Mouse (Mus musculus) cerebellum, postnatal 25 days (tissue): ENCODE measurements around the gene Apopt1.
"Not testable (repeated sequence)": the region's sequence is repeated elsewhere in the genome, so short reads cannot be mapped to it uniquely, and the experiment has no call there.

Experiments
- DNase-seq, 2 experiments: peaks; one replicate each; pipeline ENCODE4 v3.0.0; 2021; ENCODE audit warnings: mixed read lengths in 2 of 2

The Apopt1 gene

DNA sequence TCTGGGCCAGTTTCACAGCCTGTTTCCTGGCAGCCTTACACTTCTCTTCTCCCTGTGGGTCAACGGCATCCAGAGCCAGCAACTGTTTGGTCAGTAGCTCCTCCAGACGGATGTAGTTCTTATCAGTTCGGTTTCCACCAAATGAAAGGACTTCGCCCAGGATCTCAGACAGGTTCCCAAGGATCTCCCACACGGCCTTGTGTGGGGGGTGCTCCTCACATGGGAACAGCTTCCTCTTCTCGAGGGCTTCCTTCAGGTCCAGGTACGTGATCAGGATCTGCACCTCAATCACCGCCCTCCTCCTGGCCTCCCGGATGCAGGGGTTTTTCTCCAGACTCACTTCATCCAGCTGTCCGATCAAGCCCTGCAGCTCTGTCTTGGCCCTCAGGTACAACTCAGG lies 3.0 kb upstream of the Apopt1 start:
- no peak for DNase-seq

DNA sequence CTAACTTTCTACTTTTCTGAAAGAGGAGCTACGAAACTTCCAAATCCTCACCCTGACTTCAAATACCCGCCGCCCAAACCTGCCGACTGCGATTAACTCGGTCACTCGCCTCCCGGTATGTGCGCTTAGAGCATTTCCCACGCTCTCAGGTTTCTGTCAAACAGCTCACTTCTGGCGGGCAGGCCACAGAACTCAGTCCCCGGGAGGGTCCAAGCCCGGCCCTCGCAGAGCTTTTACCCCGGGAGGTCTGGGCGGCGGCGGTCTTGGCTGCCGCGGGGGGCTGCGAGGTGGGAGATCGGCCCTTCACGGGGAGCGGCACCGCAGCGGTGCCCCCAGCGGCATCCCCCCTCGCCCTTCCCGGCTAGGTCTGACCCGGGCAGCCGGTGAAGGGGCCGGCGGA lies 585 bp upstream of the Apopt1 start:
- DNase-seq: no peak

DNA sequence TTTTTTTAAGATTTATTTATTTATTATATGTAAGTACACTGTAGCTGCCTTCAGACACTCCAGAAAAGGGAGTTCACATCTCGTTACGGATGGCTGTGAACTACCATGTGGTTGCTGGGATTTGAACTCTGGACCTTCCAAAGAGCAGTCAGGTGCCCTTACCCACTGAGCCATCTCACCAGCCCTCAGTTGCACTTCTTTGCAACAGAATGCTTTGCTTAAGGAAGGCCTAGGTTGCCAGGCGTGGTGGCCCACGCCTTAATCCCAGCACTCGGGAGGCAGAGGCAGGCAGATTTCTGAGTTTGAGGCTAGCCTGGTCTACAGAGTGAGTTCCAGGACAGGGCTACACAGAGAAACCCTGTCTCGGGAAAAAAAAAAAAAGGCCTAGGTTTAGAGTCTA lies 819 bp downstream of the Apopt1 start:
- not testable (repeated sequence) for DNase-seq

DNA sequence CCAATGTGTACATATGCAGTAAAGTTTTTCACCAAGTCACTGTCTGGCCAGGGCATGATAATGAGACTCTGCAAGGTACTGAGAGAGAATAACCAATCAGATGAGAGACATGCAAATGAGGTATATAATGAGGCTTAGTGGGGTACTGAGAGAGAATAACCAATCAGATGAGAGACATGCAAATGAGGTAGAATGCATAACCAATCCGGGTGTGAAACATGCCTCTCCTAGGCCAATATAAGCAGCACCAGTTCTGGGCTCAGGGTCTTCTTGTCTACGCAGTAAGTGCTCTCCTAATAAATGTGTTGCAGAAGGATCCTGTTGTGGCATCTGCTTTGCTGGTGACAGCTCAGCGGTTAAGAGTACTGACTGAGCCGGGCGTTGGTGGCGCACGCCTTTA lies 3.4 kb downstream of the Apopt1 start:
- no peak for DNase-seq

DNA sequence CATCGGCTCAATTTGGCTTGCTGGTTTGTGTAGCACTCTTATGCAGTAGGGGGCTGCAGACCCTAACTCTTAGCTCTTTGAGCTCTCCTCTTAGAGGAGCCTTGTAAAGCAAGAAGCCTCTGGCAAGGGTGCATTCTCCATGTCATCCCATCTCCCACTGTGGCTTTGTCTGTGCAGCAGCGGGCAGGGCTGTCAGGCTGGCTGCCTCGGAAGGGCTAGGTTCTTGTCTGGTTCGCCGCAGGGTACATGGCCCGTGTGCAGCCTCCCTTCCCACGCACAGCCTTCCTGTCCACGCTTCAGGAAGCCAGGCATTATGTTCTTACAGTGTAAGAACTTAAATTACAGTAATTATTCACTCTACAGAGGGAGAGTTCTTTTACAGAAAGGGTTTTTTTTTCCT lies 5.6 kb downstream of the Apopt1 start:
- peak; percentile 81 to 82 for DNase-seq

DNA sequence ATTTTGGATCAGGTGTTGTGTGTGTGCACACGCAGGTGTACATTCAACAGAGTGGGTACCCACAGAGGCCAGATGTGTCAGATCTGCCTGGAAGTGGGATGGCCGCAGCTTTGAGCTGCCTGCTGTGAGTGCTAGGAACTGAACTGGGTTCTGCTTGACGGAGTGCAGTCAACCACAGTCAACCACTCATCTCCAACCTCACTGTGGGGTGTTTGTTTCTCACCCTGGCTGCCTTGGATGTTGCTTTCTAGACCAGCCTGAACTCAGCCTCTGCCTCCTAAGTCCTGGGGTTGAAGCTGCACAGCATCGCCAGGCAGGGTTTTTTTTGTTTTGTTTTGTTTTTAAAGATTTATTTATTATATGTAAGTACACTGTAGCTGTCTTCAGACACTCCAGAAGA lies 7.2 kb downstream of the Apopt1 start:
- no peak for DNase-seq

DNA sequence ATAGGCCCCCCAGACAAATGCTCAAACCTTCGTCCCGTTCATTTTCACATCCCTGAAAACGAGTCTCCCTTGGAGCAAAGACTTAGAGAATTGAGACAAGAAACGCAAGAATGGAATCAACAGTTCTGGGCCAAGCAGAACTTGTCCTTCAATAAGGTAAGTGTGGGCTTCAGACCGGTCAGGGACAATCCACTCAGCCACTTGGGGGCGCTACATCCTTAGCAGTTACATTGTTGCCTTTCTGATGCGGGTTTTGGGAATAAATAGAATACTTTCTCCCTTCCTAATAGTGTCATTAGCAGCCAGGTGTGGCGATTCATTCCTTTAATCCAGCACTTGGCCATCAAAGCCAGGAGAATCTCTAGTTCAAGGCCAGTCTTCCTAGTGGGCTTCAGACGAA lies 9.6 kb downstream of the Apopt1 start:
- peak; percentile 66 to 86 for DNase-seq

DNA sequence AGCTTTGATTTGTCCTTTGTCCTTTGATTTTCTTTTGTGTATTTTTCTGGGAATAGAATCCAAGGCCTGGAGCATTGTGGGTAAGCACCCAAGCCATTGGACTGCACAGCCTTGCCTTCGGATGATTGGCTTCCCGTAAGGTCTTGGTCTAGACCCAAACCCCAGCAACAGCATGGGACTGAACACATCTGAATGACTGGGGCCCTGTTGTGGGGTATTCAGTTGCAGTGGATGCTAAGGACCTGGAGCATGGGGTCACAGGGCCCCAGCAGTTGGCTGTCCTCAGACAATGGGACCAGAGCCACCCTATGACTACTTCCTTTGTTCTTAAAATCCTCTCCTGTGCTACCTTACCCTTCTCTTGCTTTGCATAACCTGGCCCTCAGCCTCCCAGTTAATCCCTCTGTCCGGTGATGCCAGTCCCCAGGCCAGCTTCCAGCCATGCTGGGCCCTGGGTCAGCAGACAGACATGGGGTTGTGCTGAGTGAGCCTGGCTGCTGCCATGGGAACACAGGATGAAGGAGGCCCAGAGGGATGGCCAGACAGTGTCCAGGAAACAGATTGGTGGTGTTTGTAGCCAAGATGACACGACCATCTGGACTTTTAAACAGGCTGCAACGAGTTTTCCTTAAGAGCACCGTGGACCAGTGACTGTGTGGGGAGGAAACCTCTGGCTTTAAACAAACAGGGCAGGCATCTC lies 11.7 kb downstream of the Apopt1 start:
- peak; percentile 79 to 82 for DNase-seq

DNA sequence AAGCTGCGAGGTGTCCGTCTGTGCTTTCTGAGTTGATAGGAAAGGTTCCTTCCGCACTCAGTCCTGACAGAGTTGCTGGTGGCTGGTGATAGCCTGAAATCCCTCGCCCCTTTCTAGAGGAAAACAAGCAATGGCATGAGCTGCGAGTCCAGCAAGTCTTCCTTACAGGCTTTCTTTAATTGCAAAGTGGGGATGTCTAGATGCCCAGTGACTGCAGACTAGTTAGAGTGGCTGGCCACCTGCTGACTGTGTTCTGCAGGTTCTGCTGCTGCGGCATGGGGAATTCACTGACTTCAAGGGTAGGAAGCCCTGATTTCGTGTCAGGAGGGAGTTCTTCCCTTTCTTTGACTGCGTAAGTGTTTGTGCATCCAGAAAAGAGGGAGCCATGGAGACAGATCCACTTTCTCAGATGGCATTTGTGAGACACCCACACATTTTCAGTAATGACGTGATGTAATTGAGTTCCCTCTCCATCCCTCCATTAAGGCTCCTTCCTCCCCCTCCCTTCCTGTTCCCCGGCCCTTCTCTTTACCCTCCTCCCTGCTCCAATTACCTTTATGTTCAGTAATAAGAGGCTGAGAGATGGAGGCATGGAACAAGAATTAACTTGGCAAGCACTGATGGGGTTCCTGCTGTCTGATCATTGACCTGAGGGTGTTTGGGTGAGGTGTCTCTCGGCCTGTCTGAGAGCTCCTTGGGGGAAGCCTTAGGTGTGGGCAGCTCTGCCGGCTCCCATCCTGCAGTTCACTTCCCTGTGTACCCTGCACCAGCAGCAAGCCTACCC lies 12.5 kb downstream of the Apopt1 start:
- peak; percentile 48 to 59 for DNase-seq

DNA sequence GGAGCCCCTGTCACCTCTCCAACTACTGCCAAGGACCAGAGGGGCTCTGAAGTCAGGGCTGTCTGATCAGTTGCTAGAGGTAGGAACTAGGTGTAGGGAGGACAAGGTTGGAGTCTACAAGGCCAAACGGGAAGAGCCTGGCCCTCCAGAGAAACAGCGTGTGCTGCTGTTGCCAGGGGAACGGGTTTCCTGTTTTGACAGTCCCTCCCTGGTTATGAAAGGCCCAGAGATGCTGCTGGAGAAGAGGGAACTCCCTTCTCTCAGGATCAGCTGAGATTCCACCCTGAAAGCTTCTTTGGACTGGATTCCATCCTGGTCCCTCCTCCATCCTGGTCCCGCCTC lies 13.0 kb downstream of the Apopt1 start:
- peak; percentile 42 to 56 for DNase-seq

DNA sequence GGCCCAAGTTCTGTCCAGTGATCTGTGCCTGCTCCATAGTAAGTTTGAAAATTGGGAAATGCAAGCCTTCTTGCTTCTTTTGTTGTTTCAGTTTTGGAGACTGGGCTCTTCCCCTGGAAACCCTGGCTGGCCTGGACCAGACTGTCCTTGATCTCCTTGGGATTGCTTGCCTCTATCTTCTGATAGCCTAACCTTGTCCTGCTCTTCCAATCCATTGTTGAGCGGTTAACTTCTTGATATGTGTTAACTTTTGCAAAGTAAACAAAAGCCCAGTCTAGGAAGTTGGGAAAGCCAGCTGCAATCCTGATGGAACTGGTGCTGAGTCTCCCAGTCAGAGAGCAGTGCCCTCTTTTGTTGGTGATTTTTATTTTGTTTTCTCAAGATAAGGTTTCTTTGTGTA lies 14.9 kb downstream of the Apopt1 start:
- DNase-seq: no peak

DNA sequence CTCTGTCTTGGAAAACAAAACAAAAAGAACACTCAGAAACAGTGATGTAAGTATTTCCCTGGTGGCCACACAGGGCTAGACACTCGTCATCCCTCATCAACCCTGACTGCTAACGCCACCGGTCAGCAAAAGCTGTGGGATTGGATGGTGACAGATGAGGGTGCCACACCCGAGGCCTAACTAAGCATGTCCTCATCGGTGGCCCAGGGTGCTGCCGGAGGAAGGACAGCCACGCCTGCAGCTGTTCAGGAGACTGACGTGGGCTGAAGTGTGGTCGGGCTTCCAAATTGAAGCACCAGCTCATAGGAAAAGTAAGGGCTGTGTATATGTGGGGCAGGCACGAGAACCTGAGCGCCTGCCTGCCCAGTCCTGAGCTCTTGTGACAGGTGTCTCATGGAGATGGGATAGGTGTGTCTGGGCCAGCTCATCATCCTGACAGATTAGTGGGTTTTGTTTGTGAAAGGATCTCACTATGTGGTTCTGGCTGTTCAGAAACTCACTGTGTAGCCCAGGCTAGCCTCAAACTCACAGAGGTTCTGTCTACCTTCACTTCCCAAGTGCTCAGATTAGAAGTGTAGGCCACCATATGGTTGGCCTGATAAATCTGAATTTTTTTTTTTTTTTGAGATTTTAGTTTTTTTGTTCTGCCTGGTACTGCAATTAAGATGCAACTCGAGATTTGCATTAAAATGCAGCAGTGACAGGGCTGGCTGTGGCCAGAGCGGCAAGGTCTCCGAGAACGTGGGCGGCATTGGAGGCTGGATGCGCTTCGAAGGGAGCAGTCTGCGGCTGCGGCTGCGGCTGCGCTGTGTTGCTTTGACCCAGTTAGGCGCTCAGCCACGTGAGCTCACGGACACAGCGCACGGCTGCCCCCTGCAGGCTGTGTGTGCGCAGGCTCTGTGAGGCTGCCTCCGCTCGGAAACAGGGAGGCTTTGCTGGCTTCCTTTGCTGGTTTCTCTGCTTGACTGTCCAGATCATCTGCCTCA lies 19.1 kb downstream of the Apopt1 start:
- peak; percentile 95 to 97 for DNase-seq

DNA sequence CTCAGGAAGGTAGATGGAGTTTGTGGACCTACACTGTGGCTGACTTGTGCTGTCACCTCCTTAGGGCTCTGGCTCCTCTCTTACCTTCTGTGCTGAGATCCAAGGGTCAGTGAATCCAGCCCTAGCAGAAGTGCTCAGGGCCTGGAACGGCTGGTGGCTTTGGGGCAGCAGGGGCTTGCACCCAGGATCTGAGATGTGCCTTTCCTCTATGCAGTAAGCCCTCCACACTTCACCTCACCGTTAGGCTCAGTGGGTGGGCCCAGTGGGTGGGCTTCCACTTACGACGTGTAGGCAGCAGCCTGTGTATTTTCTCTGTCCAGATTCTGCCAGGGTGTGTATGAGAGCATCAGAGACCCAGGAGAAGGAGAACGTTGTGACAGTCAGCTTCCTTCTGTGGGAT lies 19.9 kb downstream of the Apopt1 start:
- peak in 1 of 2 experiments; percentile 58 for DNase-seq

DNA sequence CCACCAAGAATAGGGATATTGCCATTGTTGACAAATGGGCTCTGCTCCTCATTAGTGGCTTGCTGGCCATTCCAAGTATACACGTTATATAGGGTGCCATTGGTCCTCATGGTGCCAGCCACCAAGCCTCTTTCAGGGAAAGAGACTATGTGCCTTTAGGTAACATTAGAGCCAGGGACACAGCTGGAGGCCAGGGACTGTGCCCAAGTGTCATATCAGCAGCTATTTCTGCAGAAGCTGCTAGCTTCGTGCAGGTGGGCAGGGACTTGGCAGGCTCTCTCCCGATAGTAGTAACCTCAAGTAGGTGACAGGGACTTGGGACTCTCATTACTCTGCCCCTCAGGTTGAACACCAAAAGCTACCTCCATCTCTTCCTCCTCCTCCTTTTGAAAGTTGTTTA lies 21.9 kb downstream of the Apopt1 start:
- peak in 1 of 2 experiments; percentile 57 for DNase-seq

DNA sequence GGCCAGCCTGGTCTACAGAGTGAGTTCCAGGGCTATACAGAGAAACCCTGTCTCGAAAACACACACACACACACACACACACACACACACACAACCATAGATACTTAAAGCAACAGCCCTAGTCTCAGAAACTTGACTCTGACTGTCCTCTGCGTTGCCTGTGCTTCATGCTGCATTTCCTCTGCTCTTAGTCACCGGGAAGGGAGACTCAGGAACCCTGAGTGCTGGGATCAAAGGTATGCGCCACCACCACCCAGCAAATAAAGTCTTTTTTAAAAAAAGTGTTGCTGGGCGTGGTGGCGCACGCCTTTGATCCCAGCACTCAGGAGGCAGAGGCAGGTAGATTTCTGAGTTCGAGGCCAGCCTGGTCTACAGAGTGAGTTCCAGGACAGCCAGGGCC lies 23.6 kb downstream of the Apopt1 start:
- not testable (repeated sequence) for DNase-seq

DNA sequence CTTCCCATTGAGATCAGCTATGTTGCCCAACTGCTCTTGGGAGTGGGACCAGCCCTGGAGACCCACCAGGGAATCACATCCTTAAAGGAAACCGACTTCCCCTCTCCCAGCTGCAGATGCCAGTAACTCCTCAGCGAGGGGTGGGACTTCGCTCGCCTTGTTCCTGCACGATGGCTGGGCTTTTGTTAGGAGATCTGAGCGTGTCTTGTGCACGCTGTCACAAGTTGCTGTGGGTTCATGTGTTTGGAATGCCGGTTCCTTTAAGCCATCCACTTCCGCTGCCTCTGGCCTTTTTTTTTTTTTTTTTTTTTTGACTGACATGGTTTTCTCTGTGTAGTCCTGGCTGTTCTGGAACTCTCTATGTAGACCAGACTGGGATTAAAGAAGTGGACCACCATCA lies 24.3 kb downstream of the Apopt1 start:
- no peak for DNase-seq

DNA sequence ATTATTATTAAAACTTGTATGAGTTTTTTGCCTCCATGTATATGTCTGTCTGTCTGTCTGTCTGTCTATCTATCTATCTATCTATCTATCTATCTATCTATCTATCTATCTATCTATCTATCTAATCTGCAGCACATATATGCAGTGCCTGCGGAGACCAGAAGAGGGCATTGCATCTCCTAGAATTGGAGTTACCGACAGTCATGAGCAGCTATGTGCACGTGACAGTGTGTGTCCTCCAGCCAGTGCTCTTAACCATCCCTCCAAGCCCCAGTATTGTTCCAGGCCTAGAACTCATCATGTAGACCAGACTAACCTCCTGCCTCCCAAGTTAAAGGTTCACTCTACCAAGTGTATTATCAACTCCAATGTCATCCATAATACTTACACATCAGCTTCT lies 25.7 kb downstream of the Apopt1 start:
- DNase-seq: peak; percentile 80 to 87

DNA sequence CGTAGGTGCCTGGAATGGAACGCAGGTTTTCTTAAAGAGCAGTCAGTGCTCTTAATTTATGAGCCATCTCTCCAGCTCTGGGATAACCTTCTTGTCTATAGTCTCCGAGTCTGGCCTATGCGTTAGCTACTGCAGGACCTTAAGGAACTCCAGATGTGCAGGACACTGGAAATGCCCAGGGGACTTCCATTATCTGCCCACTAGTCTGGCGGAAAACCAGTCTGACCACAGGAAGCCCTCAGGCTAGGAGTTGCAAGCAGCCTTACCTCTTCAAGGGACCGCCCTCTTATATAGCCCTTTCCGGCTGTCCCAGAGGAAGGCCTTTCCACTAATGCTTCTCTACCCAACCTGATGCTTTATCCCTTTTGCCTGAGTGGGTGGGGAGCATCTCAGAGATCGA lies 28.3 kb downstream of the Apopt1 start:
- DNase-seq: no peak

DNA sequence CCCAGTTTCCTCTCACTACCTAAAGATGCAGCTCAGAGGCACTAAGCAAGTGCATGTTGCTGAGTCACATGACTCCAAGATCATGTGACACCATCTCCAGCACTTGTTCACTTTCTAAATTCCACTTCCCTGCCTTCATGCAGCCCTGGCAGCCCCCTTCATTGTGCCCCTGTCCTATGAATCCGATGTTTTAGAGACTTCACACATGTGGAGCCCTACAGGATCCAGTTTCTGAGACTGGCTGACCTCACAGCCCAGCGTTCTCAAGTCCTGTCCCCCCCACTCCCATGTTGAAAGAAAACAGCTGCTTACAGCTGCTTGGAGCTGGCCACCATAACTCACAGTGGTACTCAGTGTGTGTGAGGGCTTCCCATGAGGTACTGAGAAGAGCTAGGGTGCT lies 30.4 kb downstream of the Apopt1 start:
- no peak for DNase-seq

DNA sequence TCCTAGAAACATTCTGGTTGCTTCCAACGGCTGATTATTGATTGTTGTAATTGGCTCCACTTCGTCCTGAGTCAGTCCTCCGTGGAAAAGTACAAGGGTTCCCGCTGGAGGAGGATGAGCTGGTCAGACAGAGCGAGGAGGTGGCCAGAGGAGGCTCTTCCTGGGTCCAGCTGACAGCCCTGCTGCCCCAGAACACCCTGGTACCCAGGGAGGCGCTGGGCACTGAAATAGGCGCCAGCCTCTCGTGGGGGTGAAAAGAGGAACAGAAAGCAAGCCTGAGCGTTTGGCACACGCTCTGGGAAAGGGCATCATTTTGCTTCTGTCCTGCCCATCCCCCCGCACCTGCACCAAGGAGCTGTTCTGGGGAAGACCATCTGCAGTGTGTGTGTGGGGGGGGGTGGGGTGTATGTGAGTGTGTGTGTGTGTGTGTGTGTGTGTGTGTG lies 30.9 kb downstream of the Apopt1 start:
- peak; percentile 32 to 59 for DNase-seq

DNA sequence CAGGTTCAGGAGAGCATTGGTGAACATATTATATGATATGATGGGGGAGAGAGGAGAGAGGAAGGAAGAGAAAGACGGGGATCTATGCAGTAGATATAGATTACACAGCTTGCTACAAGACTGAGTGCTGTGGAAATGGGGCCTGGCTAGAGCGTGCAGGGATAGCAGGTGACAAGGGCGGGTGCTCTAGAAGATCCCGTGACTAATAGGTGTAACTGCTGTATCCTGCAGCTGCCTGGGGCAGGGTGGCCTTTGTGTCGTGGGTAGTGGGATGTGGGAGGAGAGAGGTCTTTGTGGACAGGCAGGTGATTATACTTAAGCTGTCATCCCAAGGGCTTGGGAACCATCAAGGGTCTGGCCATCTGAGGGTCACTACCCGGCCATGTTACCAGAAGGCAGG lies 32.2 kb downstream of the Apopt1 start:
- no peak for DNase-seq

DNA sequence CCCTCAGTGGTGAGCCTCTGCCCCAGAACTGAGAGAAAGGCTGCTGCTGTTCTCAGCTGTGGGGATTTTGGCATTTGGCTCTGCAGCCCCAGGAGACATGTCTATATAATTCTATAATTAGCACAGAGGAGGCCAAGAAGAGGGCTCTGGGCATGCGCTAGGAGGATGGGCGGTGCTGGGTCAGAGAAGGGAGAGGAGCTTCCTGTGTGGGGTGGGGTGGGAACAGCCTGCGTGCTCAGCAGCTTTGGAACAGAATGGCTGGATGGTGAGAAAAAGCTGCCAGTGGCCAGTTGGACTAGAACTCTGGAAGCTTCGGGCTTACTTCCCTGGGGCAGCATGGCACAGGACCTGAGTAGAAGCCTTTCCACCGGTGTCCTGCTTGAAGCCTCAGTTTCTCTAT lies 33.0 kb downstream of the Apopt1 start:
- DNase-seq: peak; percentile 53 to 72

DNA sequence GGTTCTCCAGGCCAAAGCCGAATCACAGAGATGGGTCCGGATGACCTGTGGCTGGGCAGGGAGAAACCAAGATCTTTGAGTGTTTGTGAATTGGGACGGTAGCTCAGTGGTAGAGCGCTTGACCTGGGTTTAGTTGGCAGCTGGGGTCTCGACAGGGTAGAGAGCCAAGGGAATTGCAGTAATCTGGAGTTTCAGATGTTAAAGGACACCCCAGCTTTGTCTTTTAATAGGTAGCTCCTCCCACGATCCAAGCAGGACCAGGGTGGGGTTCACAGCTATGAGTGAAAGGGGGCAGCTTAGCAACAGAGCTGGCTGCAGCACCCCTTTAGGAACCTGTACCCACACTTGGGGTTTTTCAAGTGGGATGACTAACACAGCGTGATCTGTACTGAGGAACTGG lies 34.4 kb downstream of the Apopt1 start:
- DNase-seq: no peak
